Mouse (Mus musculus): ENCODE results near the gene Fgf2.

Gene Fgf2

GRCm38 (mm10) chr3:37413446-37413845 lies 65.3 kb downstream of the Fgf2 start:
- in situ Hi-C loops (cut with MboI, MseI): no loop called here

DNA sequence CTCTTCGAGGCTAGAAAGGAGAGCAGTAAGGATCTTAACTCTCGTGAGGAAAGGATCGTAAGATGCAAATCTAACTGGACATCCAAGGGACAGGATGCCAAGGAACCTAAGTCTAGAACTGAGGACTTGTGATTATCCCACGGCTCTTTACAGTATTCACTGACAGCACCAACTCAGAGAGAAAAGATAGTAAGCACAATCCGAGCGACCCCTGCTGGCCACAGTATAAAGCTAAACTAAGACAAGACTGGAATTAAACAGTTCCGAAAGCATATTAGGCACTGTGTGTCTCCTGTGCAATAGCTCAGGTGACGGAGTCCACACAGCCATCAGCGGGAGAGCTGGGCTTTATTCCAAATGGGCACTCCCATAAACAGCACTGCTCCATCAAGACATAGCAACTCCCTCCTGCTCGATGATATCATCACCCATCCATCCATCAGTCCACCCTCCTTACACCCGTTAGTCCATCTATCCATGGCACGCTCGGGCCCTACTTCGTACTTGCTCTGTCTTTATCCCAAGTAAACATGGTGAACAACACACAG lies 66.3 kb downstream of the Fgf2 start:
- in situ Hi-C loops (cut with MboI, MseI): no loop called here

DNA sequence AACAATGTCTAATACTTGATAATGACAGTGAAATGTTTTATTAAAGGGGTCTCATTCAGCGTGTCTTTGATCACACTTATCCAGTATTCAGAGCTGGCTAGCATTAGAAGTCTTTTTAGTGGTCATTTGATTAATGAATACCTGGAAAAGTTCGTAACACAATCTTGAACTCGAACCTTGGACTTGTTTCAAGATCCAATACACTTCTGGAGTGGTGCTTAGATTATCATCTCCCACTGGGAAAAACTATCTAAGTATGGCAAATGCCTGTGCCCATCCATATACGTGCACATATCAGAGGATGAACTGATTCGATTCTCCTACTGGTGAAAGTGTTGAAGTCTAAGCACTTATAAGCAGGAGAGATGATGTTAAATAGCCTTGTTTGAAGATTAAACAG lies 70.2 kb downstream of the Fgf2 start:
- in situ Hi-C loops (cut with MboI, MseI): no loop called here

DNA sequence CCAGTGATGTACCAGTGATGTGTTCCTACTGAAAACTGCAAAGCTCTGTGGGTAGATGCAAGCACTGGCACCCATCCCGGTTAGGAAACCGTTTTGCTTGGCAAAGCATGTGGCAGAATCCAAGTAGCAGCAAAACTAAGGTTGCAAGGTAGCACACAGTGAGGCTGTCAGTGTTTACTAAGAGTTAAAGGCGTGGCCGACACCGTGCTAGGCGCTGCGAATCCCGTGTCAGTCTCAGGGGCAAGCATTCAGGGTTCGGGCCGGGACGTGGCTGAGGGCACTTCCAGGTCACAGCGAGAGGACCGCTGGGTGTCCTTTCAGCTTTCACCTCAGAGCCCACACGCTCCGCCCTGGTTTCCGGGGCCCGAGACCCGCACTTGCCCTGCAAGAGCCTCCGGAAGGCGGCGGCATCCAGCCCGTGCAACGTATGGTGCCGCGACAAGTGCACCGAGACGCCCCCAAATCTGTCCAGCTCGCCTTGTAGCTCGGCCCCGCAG lies 70.9 kb downstream of the Fgf2 start:
- in situ Hi-C loops (cut with MboI, MseI): no loop called here

- in situ Hi-C loops (cut with MboI, MseI): no loop called here
Measured at GRCm38 (mm10) chr3:37419458-37419991, 71.4 kb downstream of the Fgf2 start, which contains the start of gene Spata5. Spata5 (plus strand) TSS chr3:37419896.

DNA sequence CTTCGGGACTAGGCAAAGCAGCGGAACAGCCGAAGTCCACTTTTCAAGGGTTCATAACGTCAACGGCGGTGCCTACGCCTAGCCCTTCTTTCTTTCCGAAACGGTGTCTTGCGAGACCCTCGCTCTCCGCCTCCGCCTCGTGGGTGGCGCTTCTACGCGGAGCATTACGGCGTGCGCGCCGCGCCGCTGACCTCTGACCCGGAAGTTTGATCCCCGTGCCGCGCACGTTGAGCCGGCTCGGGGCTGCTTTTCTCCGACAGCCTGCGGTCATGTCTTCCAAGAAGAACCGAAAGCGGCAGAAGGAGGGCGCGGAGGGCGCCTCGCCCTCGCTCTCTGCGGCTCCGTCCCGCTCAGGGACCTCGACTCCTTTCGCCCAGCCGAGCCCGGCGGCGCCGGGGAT lies 71.9 kb downstream of the Fgf2 start, which contains the start of gene Nudt6:
Gene Nudt6, minus strand, starts transcription at position 140 of the 400 bp plus-strand sequence.
- in situ Hi-C loops (cut with MboI, MseI): no loop called here

DNA sequence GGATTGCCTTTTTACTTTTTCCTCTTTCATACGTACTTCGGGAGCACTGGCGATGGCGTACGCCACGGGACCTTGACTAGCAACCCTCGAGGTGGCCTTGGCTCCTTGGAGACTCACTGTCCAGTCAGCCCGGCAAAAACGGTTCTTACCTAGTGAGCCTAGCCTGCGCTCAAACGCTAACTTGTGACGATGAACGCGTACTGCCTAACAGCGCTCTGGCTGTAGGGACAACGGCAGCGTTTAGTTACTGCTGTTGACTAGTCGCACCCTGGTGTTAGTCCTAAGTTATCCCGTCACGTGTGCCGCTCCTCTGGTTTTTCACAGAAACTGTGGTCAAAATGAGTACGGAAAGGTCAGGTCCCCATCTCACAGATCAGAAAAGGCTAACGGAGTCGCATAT lies 72.5 kb downstream of the Fgf2 start:
- in situ Hi-C loops (cut with MboI, MseI): no loop called here

DNA sequence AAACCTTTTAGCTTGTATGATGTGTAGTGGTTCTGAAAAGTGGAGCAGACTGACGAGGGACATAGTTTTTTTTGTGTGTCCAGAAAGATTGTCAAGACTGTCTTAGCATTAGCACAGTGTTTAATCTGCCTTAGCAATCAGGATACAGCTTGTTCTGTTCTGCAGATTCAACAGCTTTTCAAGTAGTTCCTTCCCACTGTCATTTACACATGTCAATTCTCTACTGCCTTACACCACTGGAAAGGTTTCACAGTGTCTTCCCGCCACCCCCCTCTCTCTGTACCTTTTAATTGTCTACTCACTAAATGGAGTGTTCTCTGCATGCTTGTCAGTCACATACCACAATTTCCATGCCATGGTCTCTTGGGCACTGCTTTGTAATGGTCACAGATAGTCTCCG lies 73.0 kb downstream of the Fgf2 start:
- in situ Hi-C loops (cut with MboI, MseI): no loop called here

DNA sequence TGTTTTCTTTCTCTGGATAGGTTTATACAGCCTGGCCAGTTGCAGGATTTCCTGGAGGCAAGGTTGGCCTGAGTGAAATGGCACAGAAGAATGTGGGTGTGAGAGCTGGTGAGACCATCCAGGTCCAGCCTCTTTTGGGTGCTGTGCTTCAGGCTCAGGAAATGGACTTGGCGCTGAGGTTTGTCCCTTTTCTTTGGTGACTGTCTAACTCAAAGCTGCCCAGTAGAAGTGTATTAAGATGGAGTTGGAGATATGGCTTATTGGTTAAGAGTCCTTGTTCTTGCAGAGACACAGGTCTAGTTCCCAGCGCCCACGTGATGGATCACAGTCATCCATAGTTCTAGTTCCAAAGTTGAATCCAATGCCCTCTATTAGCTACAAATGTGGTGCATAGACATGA lies 77.9 kb downstream of the Fgf2 start:
- in situ Hi-C loops (cut with MboI, MseI): no loop called here

DNA sequence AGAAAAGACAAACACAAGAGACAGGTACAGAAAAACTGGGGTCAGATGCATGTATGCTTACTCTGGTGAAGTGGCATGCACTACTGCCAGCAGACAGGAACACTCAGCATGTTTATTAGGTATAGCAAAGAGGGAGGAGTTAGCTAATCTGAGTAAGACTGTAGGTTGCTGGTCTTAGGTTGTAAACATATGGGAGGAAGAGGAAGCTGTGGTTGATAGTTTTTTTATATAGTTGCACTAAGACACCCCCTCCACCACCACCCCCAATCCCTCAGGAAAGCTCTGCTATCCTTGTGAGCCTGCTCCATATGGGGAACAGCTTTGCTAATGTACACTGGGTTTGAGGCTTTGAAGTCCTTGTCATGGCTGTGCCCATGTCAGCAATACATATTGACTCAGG lies 82.2 kb downstream of the Fgf2 start:
- in situ Hi-C loops (cut with MboI, MseI): no loop called here

DNA sequence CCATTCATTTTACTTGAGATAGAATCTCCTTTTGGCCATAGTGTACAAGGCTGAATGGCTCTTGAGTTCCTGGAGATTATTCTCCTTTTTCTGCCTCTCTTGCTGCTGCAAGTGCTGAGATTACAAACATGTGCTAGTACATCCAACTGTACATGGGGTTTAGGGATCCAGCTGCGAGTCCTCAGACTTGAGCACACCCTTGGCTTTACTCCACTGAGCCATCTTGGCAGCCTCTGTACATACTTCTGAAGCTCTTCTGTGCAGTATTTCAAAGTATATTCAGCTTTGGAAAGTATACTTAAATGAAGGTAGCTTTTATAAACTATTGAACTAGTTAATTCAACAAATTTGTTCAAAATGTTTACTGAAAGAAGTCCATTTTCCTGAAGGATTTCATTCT lies 91.6 kb downstream of the Fgf2 start:
- in situ Hi-C loops (cut with MboI, MseI): no loop called here

GRCm38 (mm10) chr3:37443409-37443808 lies 95.3 kb downstream of the Fgf2 start:
- in situ Hi-C loops (cut with MboI, MseI): no loop called here

DNA sequence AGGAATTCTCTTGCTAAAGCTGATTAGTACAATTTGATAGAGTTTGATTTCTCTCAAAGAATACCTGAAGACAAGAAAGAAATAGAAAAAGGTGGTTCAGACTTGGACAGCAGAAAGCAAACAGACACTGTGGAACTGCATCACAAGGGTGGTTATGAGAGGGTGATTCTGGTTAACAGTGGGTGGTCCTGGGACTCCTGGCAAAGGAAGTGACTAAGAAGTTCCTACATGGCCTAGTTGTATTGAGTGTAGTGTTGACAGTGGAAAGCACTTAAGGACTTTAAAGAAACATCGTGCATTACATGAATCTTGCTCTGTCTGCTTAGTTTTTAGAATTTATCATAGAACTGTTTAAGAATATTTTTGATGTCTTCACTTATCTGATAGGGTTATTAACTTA lies 107.8 kb downstream of the Fgf2 start:
- in situ Hi-C loops (cut with MboI, MseI): no loop called here

Data from T-helper 1 cell (primary cell).